Mouse (Mus musculus) limb, embryonic 13.5 days (tissue): ENCODE data around the gene Ackr3. TPM values are rescaled to one million over a fixed set of nuclear protein-coding genes. Genes with fewer than 3 reads are reported as not detected.

Experiments used
- ATAC-seq: fragments of 200-750 bp; cut with Nextera tagmentation; 2 replicates; pipeline ENCODE4 v1.8.0; 2017; ENCODE audit warnings: low read depth, moderate number of reproducible peaks, moderate TSS enrichment; ENCODE audit not compliant: low FRiP score
- H3K27ac ChIP-seq: fragments of 300-500 bp; sonication (generic); 2 replicates; pipeline ENCODE4 v1.5.1; 2015; ENCODE audit warnings: inconsistent platforms, mild to moderate bottlenecking, moderate library complexity
- H3K27me3 ChIP-seq: fragments of 300-500 bp; sonication (generic); 2 replicates; pipeline ENCODE4 v1.6.1; 2015; ENCODE audit warnings: mild to moderate bottlenecking, inconsistent platforms
- H3K36me3 ChIP-seq: fragments of 300-500 bp; sonication (generic); 2 replicates; pipeline ENCODE4 v1.6.1; 2015; ENCODE audit warnings: inconsistent platforms, mild to moderate bottlenecking, moderate library complexity
- H3K4me1 ChIP-seq: fragments of 300-500 bp; sonication (generic); 2 replicates; pipeline ENCODE4 v1.6.1; 2015; ENCODE audit warnings: inconsistent platforms
- H3K4me2 ChIP-seq: fragments of 300-500 bp; sonication (generic); replicated peaks from 2 replicates; pipeline ENCODE4 v1.6.1; 2015; ENCODE audit warnings: inconsistent platforms, mild to moderate bottlenecking, moderate library complexity
- H3K4me3 ChIP-seq: fragments of 300-500 bp; sonication (generic); 2 replicates; pipeline ENCODE4 v1.5.1; 2015; ENCODE audit warnings: moderate library complexity, mild to moderate bottlenecking, inconsistent platforms
- H3K9ac ChIP-seq: fragments of 300-500 bp; sonication (generic); 2 replicates; pipeline ENCODE4 v1.6.1; 2015; ENCODE audit warnings: mild to moderate bottlenecking, inconsistent platforms
- H3K9me3 ChIP-seq: fragments of 300-500 bp; sonication (generic); 2 replicates; pipeline ENCODE4 v1.6.1; 2016; ENCODE audit warnings: inconsistent platforms
- WGBS: fragments of 180-500 bp; shearing (Covaris S2); methylation state at CpG from one replicate; pipeline ENCODE4 v1.1.7; 2015; 5-methylcytosine and 5-hydroxymethylcytosine counted together
- polyA plus RNA-seq: library from polyadenylated mRNA; unstranded; fragments of >200 nt; fragmentation: Nextera tagmentation; extraction: Ambion mirVana; gene quantifications from 2 replicates; pipeline ENCODE4 v1.2.1, GENCODE M21; 2015

Gene Ackr3
- polyA plus RNA-seq, 1 experiment from 2014 or later, result 41.7 TPM

GRCm38 (mm10) chr1:90246800-90247199, 43.0 kb downstream of the Ackr3 start:
- Histone ChIP-seq H3K9me3 (no peaks in the 10 kb centered on the region), H3K9ac (no peak overlapping the region), H3K36me3 (no peaks in the 10 kb centered on the region), H3K4me1 (peaks cover 39% of the 10 kb centered on the region), H3K4me3 (no peak overlapping the region), H3K27me3 (no peaks in the 10 kb centered on the region), H3K4me2 (no peak overlapping the region), H3K27ac (no peak overlapping the region)
- no peak for ATAC-seq
- 64% methylated on average over 1 of the region's 1 CpGs for WGBS

GRCm38 (mm10) chr1:90247234-90247633, 43.5 kb downstream of the Ackr3 start:
- Histone ChIP-seq H3K9ac (no peak overlapping the region), H3K27me3 (no peaks in the 10 kb centered on the region), H3K4me1 (peaks cover 39% of the 10 kb centered on the region), H3K36me3 (no peaks in the 10 kb centered on the region), H3K4me3 (no peak overlapping the region), H3K27ac (no peak overlapping the region), H3K4me2 (no peak overlapping the region), H3K9me3 (no peaks in the 10 kb centered on the region)
- 71% methylated on average over 3 of the region's 4 CpGs for WGBS
- no peak for ATAC-seq

GRCm38 (mm10) chr1:90247756-90248541, 44.2 kb downstream of the Ackr3 start:
- Histone ChIP-seq H3K9ac (no peak overlapping the region), H3K4me1 (peaks cover 39% of the 10 kb centered on the region), H3K4me2 (no peak overlapping the region), H3K36me3 (no peaks in the 10 kb centered on the region), H3K9me3 (no peaks in the 10 kb centered on the region), H3K27me3 (no peaks in the 10 kb centered on the region), H3K4me3 (no peak overlapping the region), H3K27ac (no peak overlapping the region)
- WGBS, result 93% methylated on average over 8 of the region's 8 CpGs
- no peak for ATAC-seq

GRCm38 (mm10) chr1:90248966-90249735, 45.4 kb downstream of the Ackr3 start:
- Histone ChIP-seq H3K9me3 (no peaks in the 10 kb centered on the region), H3K27ac (no peak overlapping the region), H3K4me3 (no peak overlapping the region), H3K4me1 (peaks cover 41% of the 10 kb centered on the region), H3K27me3 (no peaks in the 10 kb centered on the region), H3K9ac (no peak overlapping the region), H3K36me3 (no peaks in the 10 kb centered on the region), H3K4me2 (no peak overlapping the region)
- WGBS, result 70% methylated on average over 9 of the region's 9 CpGs
- ATAC-seq, result no peak

GRCm38 (mm10) chr1:90250419-90250818, 46.6 kb downstream of the Ackr3 start:
- Histone ChIP-seq H3K4me2 (no peak overlapping the region), H3K27ac (no peak overlapping the region), H3K9ac (no peak overlapping the region), H3K4me1 (peaks cover 41% of the 10 kb centered on the region), H3K27me3 (no peaks in the 10 kb centered on the region), H3K36me3 (no peaks in the 10 kb centered on the region), H3K9me3 (no peaks in the 10 kb centered on the region), H3K4me3 (no peak overlapping the region)
- no peak for ATAC-seq
- WGBS, result 71% methylated on average over 6 of the region's 6 CpGs

GRCm38 (mm10) chr1:90251156-90251555, 47.4 kb downstream of the Ackr3 start:
- Histone ChIP-seq H3K27ac (no peak overlapping the region), H3K4me3 (no peak overlapping the region), H3K36me3 (no peaks in the 10 kb centered on the region), H3K4me1 (peaks cover 41% of the 10 kb centered on the region), H3K4me2 (no peak overlapping the region), H3K9me3 (no peaks in the 10 kb centered on the region), H3K27me3 (no peaks in the 10 kb centered on the region), H3K9ac (no peak overlapping the region)
- 56% methylated on average over 3 of the region's 3 CpGs for WGBS
- ATAC-seq, result no peak

- no peaks in the 10 kb centered on the region for H3K36me3 ChIP-seq
- H3K4me2 ChIP-seq, result no peak overlapping the region
- ATAC-seq, result no peak
- 50% methylated on average over 10 of the region's 10 CpGs for WGBS
- H3K27ac ChIP-seq, result no peak overlapping the region
- H3K4me1 ChIP-seq, result peaks cover 36% of the 10 kb centered on the region
- no peak overlapping the region for H3K9ac ChIP-seq
- H3K4me3 ChIP-seq, result no peak overlapping the region
- H3K9me3 ChIP-seq, result no peaks in the 10 kb centered on the region
- 0 out of 2 replicates have a peak, but pooled peaks cover 2% of the 10 kb centered on the region for H3K27me3 ChIP-seq
Measured at GRCm38 (mm10) chr1:90253465-90253864, 49.7 kb downstream of the Ackr3 start.

GRCm38 (mm10) chr1:90258253-90258887, 54.6 kb downstream of the Ackr3 start:
- Histone ChIP-seq H3K36me3 (no peaks in the 10 kb centered on the region), H3K9me3 (no peaks in the 10 kb centered on the region), H3K4me1 (peaks cover 15% of the 10 kb centered on the region), H3K9ac (no peak overlapping the region), H3K27me3 (0 out of 2 replicates have a peak, but pooled peaks cover 2% of the 10 kb centered on the region), H3K4me2 (no peak overlapping the region), H3K4me3 (no peak overlapping the region), H3K27ac (peak overlapping the region; percentile 48; the same call in 1 of the 2 replicates)
- 68% methylated on average over 11 of the region's 11 CpGs for WGBS
- ATAC-seq, result no peak; the same call in 1 of the 2 replicates

- ATAC-seq, result no peak
- H3K27ac ChIP-seq, result no peak overlapping the region
- WGBS, result 87% methylated on average over 11 of the region's 11 CpGs
Measured at GRCm38 (mm10) chr1:90260704-90261581, 57.2 kb downstream of the Ackr3 start.

GRCm38 (mm10) chr1:90262380-90262779, 58.6 kb downstream of the Ackr3 start:
- no peak overlapping the region for H3K4me2 ChIP-seq
- no peak overlapping the region for H3K4me3 ChIP-seq
- no peaks in the 10 kb centered on the region for H3K36me3 ChIP-seq
- H3K27ac ChIP-seq, result no peak overlapping the region
- 74% methylated on average over 8 of the region's 8 CpGs for WGBS
- no peak for ATAC-seq
- H3K9me3 ChIP-seq, result no peaks in the 10 kb centered on the region
- peaks cover 13% of the 10 kb centered on the region for H3K4me1 ChIP-seq
- no peak overlapping the region for H3K9ac ChIP-seq
- H3K27me3 ChIP-seq, result peaks cover 13% of the 10 kb centered on the region

More at GRCm38 (mm10) chr1:90260704-90261581, 57.2 kb downstream of the Ackr3 start:
- Histone ChIP-seq H3K4me2 (no peak overlapping the region), H3K9ac (no peak overlapping the region), H3K4me1 (peaks cover 13% of the 10 kb centered on the region), H3K27me3 (0 out of 2 replicates have a peak, but pooled peaks cover 2% of the 10 kb centered on the region), H3K36me3 (no peaks in the 10 kb centered on the region), H3K9me3 (no peaks in the 10 kb centered on the region), H3K4me3 (no peak overlapping the region)
